Mouse (Mus musculus) left cerebral cortex, adult 11 months (tissue): ENCODE measurements around the gene Fbxl20.
A peak's percentile ranks its signal among the peaks of the same experiment; 100 is the strongest.
"Not testable (repeated sequence)": the region's sequence is repeated elsewhere in the genome, so short reads cannot be mapped to it uniquely, and the experiment has no call there.

ENCODE experiments used
- DNase-seq: peaks from one replicate; pipeline ENCODE4 v3.0.0; 2022; ENCODE audit warnings: low spot score

Fbxl20 gene

GRCm38 (mm10) chr11:98149786-98150624 is at the start of gene Fbxl20:
Gene Fbxl20 (minus strand): TSS chr11:98150403.
- peak; percentile 85 for DNase-seq

GRCm38 (mm10) chr11:98192901-98193805 is 43.0 kb upstream of the Fbxl20 start, which contains the start of gene Med1:
Gene Med1 (minus strand): TSS chr11:98193293.
- peak; percentile 89 for DNase-seq

- DNase-seq = no peak
Measured at GRCm38 (mm10) chr11:98190820-98191219, 40.6 kb upstream of the Fbxl20 start.

- DNase-seq = no peak
Measured at GRCm38 (mm10) chr11:98187640-98188395, 37.6 kb upstream of the Fbxl20 start.

- DNase-seq = not testable (repeated sequence)
Measured at GRCm38 (mm10) chr11:98182149-98182548, 31.9 kb upstream of the Fbxl20 start.

GRCm38 (mm10) chr11:98168400-98168799 is 18.2 kb upstream of the Fbxl20 start:
- DNase-seq = no peak

GRCm38 (mm10) chr11:98155094-98155493 is 4.9 kb upstream of the Fbxl20 start:
- DNase-seq = no peak

- DNase-seq = no peak
Measured at GRCm38 (mm10) chr11:98150625-98151156, 488 bp upstream of the Fbxl20 start.

- DNase-seq = peak; percentile 87
Measured at GRCm38 (mm10) chr11:98149304-98149750, 876 bp downstream of the Fbxl20 start.

- no peak for DNase-seq
Measured at GRCm38 (mm10) chr11:98148551-98149301, 1.5 kb downstream of the Fbxl20 start.

GRCm38 (mm10) chr11:98145856-98146255 is 4.3 kb downstream of the Fbxl20 start:
- no peak for DNase-seq

- no peak for DNase-seq
Measured at GRCm38 (mm10) chr11:98142545-98142944, 7.7 kb downstream of the Fbxl20 start.

- no peak for DNase-seq
Measured at GRCm38 (mm10) chr11:98138894-98139293, 11.3 kb downstream of the Fbxl20 start.

- DNase-seq = no peak
Measured at GRCm38 (mm10) chr11:98137836-98138235, 12.4 kb downstream of the Fbxl20 start.

GRCm38 (mm10) chr11:98134951-98135350 is 15.3 kb downstream of the Fbxl20 start:
- DNase-seq = no peak

- no peak for DNase-seq
Measured at GRCm38 (mm10) chr11:98123424-98123823, 26.8 kb downstream of the Fbxl20 start.

- no peak for DNase-seq
Measured at GRCm38 (mm10) chr11:98114363-98114762, 35.8 kb downstream of the Fbxl20 start.

GRCm38 (mm10) chr11:98113504-98113903 is 36.7 kb downstream of the Fbxl20 start:
- DNase-seq = no peak

- DNase-seq = no peak
Measured at GRCm38 (mm10) chr11:98109706-98110105, 40.5 kb downstream of the Fbxl20 start.

- no peak for DNase-seq
Measured at GRCm38 (mm10) chr11:98101332-98101731, 48.9 kb downstream of the Fbxl20 start.

GRCm38 (mm10) chr11:98090583-98090982 is 59.6 kb downstream of the Fbxl20 start:
- no peak for DNase-seq
